Mouse (Mus musculus): Measurements from ENCODE around the gene Svip. TPM values are rescaled to one million over a fixed set of nuclear protein-coding genes. Genes with fewer than 3 reads are reported as not detected.

The Svip gene
- total and polyA plus RNA-seq, 2 experiments from 2014 or later: 14.0 to 16.8 TPM

DNA sequence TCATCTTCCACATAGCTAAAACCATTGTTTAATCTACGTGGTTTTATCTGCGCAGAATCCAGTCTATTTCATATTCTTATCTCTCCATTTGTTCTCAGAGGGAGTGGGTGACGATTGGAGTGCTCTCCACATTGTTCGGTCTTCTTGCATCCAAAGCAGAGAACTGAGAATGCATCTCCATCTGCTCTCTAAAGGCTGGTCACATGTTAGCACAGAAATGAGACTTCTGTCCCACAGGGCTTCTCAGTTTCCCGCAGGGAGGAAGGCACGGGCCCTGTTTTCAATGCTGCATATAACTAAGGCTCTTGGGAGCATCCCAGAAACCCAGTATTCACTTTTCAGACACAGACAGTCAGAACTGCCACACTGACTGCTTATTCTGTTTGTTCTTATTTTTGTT lies 20.1 kb downstream of the Svip start:
- H3K27ac ChIP-seq (ENCODE audit: low read depth, low read length): no peak overlapping the region
- H3K36me3 ChIP-seq (ENCODE audit: insufficient read depth, low read length): no peaks in the 10 kb centered on the region
- H3K4me2 ChIP-seq (ENCODE audit: low read depth, low read length, poor library complexity, severe bottlenecking): no peak overlapping the region
- WGBS: 78% methylated on average over 6 of the region's 6 CpGs
- no peak overlapping the region for H3K4me3 ChIP-seq (ENCODE audit: low read depth, low read length)
- H3K4me1 ChIP-seq (ENCODE audit: insufficient read depth, low read length): no peaks in the 10 kb centered on the region
- no peak overlapping the region for H3K9ac ChIP-seq (replicated peaks; ENCODE audit: low read length, poor library complexity, severe bottlenecking)
- H3K27me3 ChIP-seq (ENCODE audit: insufficient read depth, low read length): no peaks in the 10 kb centered on the region
- ATAC-seq (ENCODE audit: low FRiP score): no peak
- no peak for TF ChIP-seq CTCF (IDR thresholded peaks at IDR 0.05)
- no peak for DNase-seq (ENCODE audit: low spot score)
- no peaks in the 10 kb centered on the region for H3K9me3 ChIP-seq (ENCODE audit: low read length)

DNA sequence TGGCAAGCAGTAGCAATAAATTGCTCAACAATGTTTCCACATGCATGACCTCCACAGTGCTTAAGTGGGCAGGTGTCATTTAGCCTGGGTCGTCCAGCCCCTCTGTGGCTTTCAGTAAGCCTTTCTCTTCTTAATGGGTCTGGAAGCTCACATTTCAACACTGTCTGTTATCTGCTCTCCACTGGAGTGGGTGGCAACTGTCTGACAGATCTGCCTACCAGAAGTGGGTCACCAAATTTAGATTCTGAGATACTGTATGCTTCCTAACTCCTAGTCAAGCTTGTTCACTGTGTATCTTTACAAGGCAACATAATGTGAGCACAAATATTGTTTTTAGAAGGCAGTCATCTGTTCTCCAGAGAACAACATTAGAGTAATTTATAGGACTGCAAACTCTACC lies 23.5 kb downstream of the Svip start:
- no peak overlapping the region for H3K27ac ChIP-seq (ENCODE audit: low read depth, low read length)
- WGBS: 38% methylated on average over 1 of the region's 1 CpGs
- no peak for TF ChIP-seq CTCF (IDR thresholded peaks at IDR 0.05)
- no peak overlapping the region for H3K4me2 ChIP-seq (ENCODE audit: low read depth, low read length, poor library complexity, severe bottlenecking)
- no peaks in the 10 kb centered on the region for H3K27me3 ChIP-seq (ENCODE audit: insufficient read depth, low read length)
- no peak overlapping the region for H3K4me3 ChIP-seq (ENCODE audit: low read depth, low read length)
- DNase-seq (ENCODE audit: low spot score) (no peak), ATAC-seq (ENCODE audit: low FRiP score) (no peak)
- no peaks in the 10 kb centered on the region for H3K9me3 ChIP-seq (ENCODE audit: low read length)
- no peaks in the 10 kb centered on the region for H3K36me3 ChIP-seq (ENCODE audit: insufficient read depth, low read length)
- H3K4me1 ChIP-seq (ENCODE audit: insufficient read depth, low read length): no peaks in the 10 kb centered on the region
- no peak overlapping the region for H3K9ac ChIP-seq (replicated peaks; ENCODE audit: low read length, poor library complexity, severe bottlenecking)

DNA sequence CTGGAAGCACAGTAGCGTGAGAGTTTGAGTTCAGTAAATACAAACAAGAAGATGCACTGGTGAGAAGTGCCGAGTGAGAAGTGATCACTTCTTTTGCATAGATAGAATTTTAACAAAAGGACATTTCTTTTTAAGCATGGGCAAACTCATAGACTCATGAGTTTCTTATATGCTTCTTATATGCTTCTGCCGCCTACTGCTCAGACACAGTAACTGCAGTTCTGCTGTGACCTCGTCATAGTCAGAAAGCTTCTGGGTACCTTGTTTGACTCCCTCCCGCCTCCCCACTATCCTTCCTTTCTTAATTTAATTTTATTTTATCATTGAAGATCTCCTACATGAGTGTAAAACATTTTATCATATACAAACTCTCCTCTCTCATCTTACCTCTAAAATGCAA lies 26.5 kb downstream of the Svip start:
- Histone ChIP-seq H3K9me3 (ENCODE audit: low read length) (no peaks in the 10 kb centered on the region), H3K4me1 (ENCODE audit: insufficient read depth, low read length) (no peaks in the 10 kb centered on the region), H3K4me2 (ENCODE audit: low read depth, low read length, poor library complexity, severe bottlenecking) (no peak overlapping the region), H3K36me3 (ENCODE audit: insufficient read depth, low read length) (no peaks in the 10 kb centered on the region), H3K27me3 (ENCODE audit: insufficient read depth, low read length) (no peaks in the 10 kb centered on the region), H3K9ac (replicated peaks; ENCODE audit: low read length, poor library complexity, severe bottlenecking) (no peak overlapping the region), H3K4me3 (ENCODE audit: low read depth, low read length) (no peak overlapping the region), H3K27ac (ENCODE audit: low read depth, low read length) (no peak overlapping the region)
- WGBS: 45% methylated on average over 5 of the region's 5 CpGs
- DNase-seq (ENCODE audit: low spot score) (peak; percentile 38), ATAC-seq (ENCODE audit: low FRiP score) (no peak)
- peak; percentile 72 for TF ChIP-seq CTCF (IDR thresholded peaks at IDR 0.05)

DNA sequence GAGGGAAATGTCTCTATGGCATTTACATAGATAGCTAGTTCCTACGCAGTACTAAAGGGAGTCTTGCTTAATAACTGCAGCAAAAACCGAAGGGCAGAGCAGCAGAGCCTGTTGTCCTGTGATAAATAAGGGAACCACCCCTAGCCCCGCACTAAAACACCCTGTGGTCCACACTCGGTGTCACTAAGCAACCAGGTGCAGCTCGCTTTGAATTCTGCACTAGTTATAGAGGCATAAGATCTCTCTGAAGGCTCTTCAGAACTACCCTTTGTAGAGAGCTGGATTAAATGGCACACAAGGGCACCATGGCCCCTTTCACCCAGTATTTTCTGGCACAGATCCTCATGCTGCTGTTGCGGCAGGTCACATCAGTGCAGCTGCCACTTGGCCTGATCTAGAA lies 30.6 kb downstream of the Svip start:
- DNase-seq (ENCODE audit: low spot score) (no peak), ATAC-seq (ENCODE audit: low FRiP score) (no peak)
- H3K9me3 ChIP-seq (ENCODE audit: low read length): no peaks in the 10 kb centered on the region
- no peak for TF ChIP-seq CTCF (IDR thresholded peaks at IDR 0.05)
- H3K27ac ChIP-seq (ENCODE audit: low read depth, low read length): no peak overlapping the region
- H3K4me3 ChIP-seq (ENCODE audit: low read depth, low read length): no peak overlapping the region
- H3K4me1 ChIP-seq (ENCODE audit: insufficient read depth, low read length): no peaks in the 10 kb centered on the region
- WGBS: 48% methylated on average over 6 of the region's 6 CpGs
- H3K27me3 ChIP-seq (ENCODE audit: insufficient read depth, low read length): no peaks in the 10 kb centered on the region
- no peak overlapping the region for H3K9ac ChIP-seq (replicated peaks; ENCODE audit: low read length, poor library complexity, severe bottlenecking)
- no peaks in the 10 kb centered on the region for H3K36me3 ChIP-seq (ENCODE audit: insufficient read depth, low read length)
- H3K4me2 ChIP-seq (ENCODE audit: low read depth, low read length, poor library complexity, severe bottlenecking): no peak overlapping the region

DNA sequence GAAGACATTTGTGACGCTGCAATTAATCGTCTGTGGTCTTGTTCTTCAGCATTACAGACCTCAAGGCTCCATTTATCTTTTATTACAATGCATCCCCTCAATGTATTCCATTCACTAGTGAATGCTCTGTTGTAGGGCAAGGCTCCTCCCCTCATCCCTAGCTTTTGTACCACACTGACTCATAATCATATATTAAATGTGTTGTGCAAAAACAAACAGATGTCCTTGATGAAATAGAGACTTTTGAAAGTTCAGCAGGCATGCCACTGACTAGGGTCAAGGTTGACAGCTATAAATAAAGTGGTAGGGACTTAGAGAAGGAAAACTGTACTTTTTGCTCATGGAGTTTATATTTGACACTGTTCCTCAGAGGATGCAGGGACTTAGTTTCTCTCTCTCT lies 32.3 kb downstream of the Svip start:
- Histone ChIP-seq H3K9ac (replicated peaks; ENCODE audit: low read length, poor library complexity, severe bottlenecking) (no peak overlapping the region), H3K36me3 (ENCODE audit: insufficient read depth, low read length) (no peaks in the 10 kb centered on the region), H3K27ac (ENCODE audit: low read depth, low read length) (no peak overlapping the region), H3K4me3 (ENCODE audit: low read depth, low read length) (no peak overlapping the region), H3K4me1 (ENCODE audit: insufficient read depth, low read length) (no peaks in the 10 kb centered on the region), H3K4me2 (ENCODE audit: low read depth, low read length, poor library complexity, severe bottlenecking) (no peak overlapping the region), H3K27me3 (ENCODE audit: insufficient read depth, low read length) (no peaks in the 10 kb centered on the region), H3K9me3 (ENCODE audit: low read length) (no peaks in the 10 kb centered on the region)
- TF ChIP-seq CTCF (IDR thresholded peaks at IDR 0.05): no peak
- WGBS: 72% methylated on average over 2 of the region's 2 CpGs
- ATAC-seq (ENCODE audit: low FRiP score): no peak
- no peak for DNase-seq (ENCODE audit: low spot score)

DNA sequence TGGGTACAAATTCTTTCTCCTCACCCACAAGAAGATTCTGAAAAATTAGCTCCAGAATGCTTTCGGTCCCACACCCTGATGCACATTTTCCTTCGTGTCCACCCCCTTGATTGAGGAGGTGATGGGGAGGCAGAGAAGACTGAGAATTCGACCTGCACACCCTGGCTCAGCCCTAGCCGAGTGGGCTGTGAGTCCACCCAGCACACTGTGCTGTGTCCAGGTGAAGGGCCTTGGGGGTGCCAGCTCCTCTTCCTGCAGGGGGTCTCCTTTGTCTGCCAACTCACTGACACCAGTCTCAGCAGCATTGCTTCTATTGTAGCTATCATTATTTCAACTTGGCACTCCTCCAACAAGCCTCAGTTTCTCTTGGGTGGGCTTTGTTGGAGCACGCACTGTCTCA lies 32.7 kb downstream of the Svip start:
- Histone ChIP-seq H3K27me3 (ENCODE audit: insufficient read depth, low read length) (no peaks in the 10 kb centered on the region), H3K36me3 (ENCODE audit: insufficient read depth, low read length) (no peaks in the 10 kb centered on the region), H3K4me2 (ENCODE audit: low read depth, low read length, poor library complexity, severe bottlenecking) (no peak overlapping the region), H3K27ac (ENCODE audit: low read depth, low read length) (no peak overlapping the region), H3K4me3 (ENCODE audit: low read depth, low read length) (no peak overlapping the region), H3K9me3 (ENCODE audit: low read length) (no peaks in the 10 kb centered on the region), H3K4me1 (ENCODE audit: insufficient read depth, low read length) (no peaks in the 10 kb centered on the region), H3K9ac (replicated peaks; ENCODE audit: low read length, poor library complexity, severe bottlenecking) (no peak overlapping the region)
- no peak for ATAC-seq (ENCODE audit: low FRiP score)
- DNase-seq (ENCODE audit: low spot score): no peak
- 73% methylated on average over 5 of the region's 5 CpGs for WGBS
- TF ChIP-seq CTCF (IDR thresholded peaks at IDR 0.05): no peak

Measured in midbrain, postnatal 0 days (tissue).